Mouse (Mus musculus): ENCODE measurements at regions not wholly inside any gene's neighbourhood (a gene's known extent, or its start where the extent isn't known, plus 50 kb on each side); places are given as distances from the start of the nearest gene placed in this dataset.

- no peaks in the 10 kb centered on the region for H3K27me3 ChIP-seq (ENCODE audit: control insufficient read depth, insufficient read depth, low read length)
- ATAC-seq (ENCODE audit: insufficient read depth, low FRiP score, low TSS enrichment) (no peak), DNase-seq (ENCODE audit: low spot score) (no peak)
- H3K4me3 ChIP-seq (ENCODE audit: low read depth, low read length): no peak overlapping the region
- H3K4me1 ChIP-seq (ENCODE audit: control insufficient read depth, insufficient read depth, low read length): peaks cover 6% of the 10 kb centered on the region; the same call in 1 of the 2 replicates
- no peak overlapping the region for H3K27ac ChIP-seq (ENCODE audit: low read depth, low read length)
- H3K4me2 ChIP-seq (ENCODE audit: low read depth): no peak overlapping the region
- H3K9me3 ChIP-seq (ENCODE audit: control insufficient read depth, low read length): no peaks in the 10 kb centered on the region
- 64% methylated on average over 1 of the region's 1 CpGs for WGBS
- H3K36me3 ChIP-seq (ENCODE audit: control insufficient read depth, insufficient read depth, low read length): no peaks in the 10 kb centered on the region
- H3K9ac ChIP-seq (ENCODE audit: low read length): no peak overlapping the region
Observed at GRCm38 (mm10) chr12:50995664-50996063, 346.8 kb upstream of the Prkd1 start.

- H3K9me3 ChIP-seq (ENCODE audit: control insufficient read depth, low read length): no peaks in the 10 kb centered on the region
- WGBS: 67% methylated on average over 12 of the region's 12 CpGs
- no peaks in the 10 kb centered on the region for H3K4me1 ChIP-seq (ENCODE audit: control insufficient read depth, insufficient read depth, low read length)
- no peak for ATAC-seq (ENCODE audit: insufficient read depth, low FRiP score, low TSS enrichment)
- no peak overlapping the region for H3K9ac ChIP-seq (ENCODE audit: low read length)
- no peak for DNase-seq (ENCODE audit: low spot score)
- no peak overlapping the region for H3K4me2 ChIP-seq (ENCODE audit: low read depth)
- H3K27ac ChIP-seq (ENCODE audit: low read depth, low read length): no peak overlapping the region
- H3K27me3 ChIP-seq (ENCODE audit: control insufficient read depth, insufficient read depth, low read length): no peaks in the 10 kb centered on the region
- H3K4me3 ChIP-seq (ENCODE audit: low read depth, low read length): no peak overlapping the region
- no peaks in the 10 kb centered on the region for H3K36me3 ChIP-seq (ENCODE audit: control insufficient read depth, insufficient read depth, low read length)
Observed at GRCm38 (mm10) chr12:50989561-50990325, 340.8 kb upstream of the Prkd1 start.

- DNase-seq (ENCODE audit: low spot score) (no peak), ATAC-seq (ENCODE audit: insufficient read depth, low FRiP score, low TSS enrichment) (no peak)
- Histone ChIP-seq H3K27ac (ENCODE audit: low read depth, low read length) (no peak overlapping the region), H3K4me3 (ENCODE audit: low read depth, low read length) (no peak overlapping the region), H3K9ac (ENCODE audit: low read length) (no peak overlapping the region), H3K4me1 (ENCODE audit: control insufficient read depth, insufficient read depth, low read length) (no peaks in the 10 kb centered on the region), H3K4me2 (ENCODE audit: low read depth) (no peak overlapping the region), H3K9me3 (ENCODE audit: control insufficient read depth, low read length) (no peaks in the 10 kb centered on the region), H3K27me3 (ENCODE audit: control insufficient read depth, insufficient read depth, low read length) (no peaks in the 10 kb centered on the region), H3K36me3 (ENCODE audit: control insufficient read depth, insufficient read depth, low read length) (no peaks in the 10 kb centered on the region)
- 79% methylated on average over 5 of the region's 5 CpGs for WGBS
Observed at GRCm38 (mm10) chr12:50981318-50981717, 332.4 kb upstream of the Prkd1 start.

GRCm38 (mm10) chr12:50980800-50981199 lies 331.9 kb upstream of the Prkd1 start:
- H3K4me1 ChIP-seq (ENCODE audit: control insufficient read depth, insufficient read depth, low read length): no peaks in the 10 kb centered on the region
- no peak for DNase-seq (ENCODE audit: low spot score)
- no peak overlapping the region for H3K27ac ChIP-seq (ENCODE audit: low read depth, low read length)
- H3K4me3 ChIP-seq (ENCODE audit: low read depth, low read length): no peak overlapping the region
- H3K36me3 ChIP-seq (ENCODE audit: control insufficient read depth, insufficient read depth, low read length): no peaks in the 10 kb centered on the region
- 79% methylated on average over 4 of the region's 4 CpGs for WGBS
- H3K4me2 ChIP-seq (ENCODE audit: low read depth): no peak overlapping the region
- no peaks in the 10 kb centered on the region for H3K9me3 ChIP-seq (ENCODE audit: control insufficient read depth, low read length)
- no peak overlapping the region for H3K9ac ChIP-seq (ENCODE audit: low read length)
- no peaks in the 10 kb centered on the region for H3K27me3 ChIP-seq (ENCODE audit: control insufficient read depth, insufficient read depth, low read length)
- no peak for ATAC-seq (ENCODE audit: insufficient read depth, low FRiP score, low TSS enrichment)

- no peak for DNase-seq (ENCODE audit: low spot score)
- H3K36me3 ChIP-seq (ENCODE audit: control insufficient read depth, insufficient read depth, low read length): no peaks in the 10 kb centered on the region
- no peaks in the 10 kb centered on the region for H3K9me3 ChIP-seq (ENCODE audit: control insufficient read depth, low read length)
- no peak overlapping the region for H3K4me2 ChIP-seq (ENCODE audit: low read depth)
- 78% methylated on average over 1 of the region's 1 CpGs for WGBS
- H3K27ac ChIP-seq (ENCODE audit: low read depth, low read length): no peak overlapping the region
- no peak overlapping the region for H3K9ac ChIP-seq (ENCODE audit: low read length)
- no peak overlapping the region for H3K4me3 ChIP-seq (ENCODE audit: low read depth, low read length)
- H3K4me1 ChIP-seq (ENCODE audit: control insufficient read depth, insufficient read depth, low read length): no peaks in the 10 kb centered on the region
- no peak for ATAC-seq (ENCODE audit: insufficient read depth, low FRiP score, low TSS enrichment)
- no peaks in the 10 kb centered on the region for H3K27me3 ChIP-seq (ENCODE audit: control insufficient read depth, insufficient read depth, low read length)
Observed at GRCm38 (mm10) chr12:50970759-50971122, 321.8 kb upstream of the Prkd1 start.

- no peaks in the 10 kb centered on the region for H3K9me3 ChIP-seq (ENCODE audit: control insufficient read depth, low read length)
- no peak overlapping the region for H3K9ac ChIP-seq (ENCODE audit: low read length)
- no peak overlapping the region for H3K4me3 ChIP-seq (ENCODE audit: low read depth, low read length)
- 78% methylated on average over 4 of the region's 4 CpGs for WGBS
- no peaks in the 10 kb centered on the region for H3K36me3 ChIP-seq (ENCODE audit: control insufficient read depth, insufficient read depth, low read length)
- H3K27me3 ChIP-seq (ENCODE audit: control insufficient read depth, insufficient read depth, low read length): no peaks in the 10 kb centered on the region
- no peaks in the 10 kb centered on the region for H3K4me1 ChIP-seq (ENCODE audit: control insufficient read depth, insufficient read depth, low read length)
- DNase-seq (ENCODE audit: low spot score): no peak
- H3K4me2 ChIP-seq (ENCODE audit: low read depth): no peak overlapping the region
- ATAC-seq (ENCODE audit: insufficient read depth, low FRiP score, low TSS enrichment): no peak
- no peak overlapping the region for H3K27ac ChIP-seq (ENCODE audit: low read depth, low read length)
Observed at GRCm38 (mm10) chr12:50969887-50970758, 321.2 kb upstream of the Prkd1 start.

GRCm38 (mm10) chr12:50969402-50969801 lies 320.5 kb upstream of the Prkd1 start:
- no peaks in the 10 kb centered on the region for H3K36me3 ChIP-seq (ENCODE audit: control insufficient read depth, insufficient read depth, low read length)
- no peak overlapping the region for H3K4me3 ChIP-seq (ENCODE audit: low read depth, low read length)
- ATAC-seq (ENCODE audit: insufficient read depth, low FRiP score, low TSS enrichment) (no peak), DNase-seq (ENCODE audit: low spot score) (peak; percentile 16)
- no peaks in the 10 kb centered on the region for H3K9me3 ChIP-seq (ENCODE audit: control insufficient read depth, low read length)
- no peak overlapping the region for H3K9ac ChIP-seq (ENCODE audit: low read length)
- no peak overlapping the region for H3K27ac ChIP-seq (ENCODE audit: low read depth, low read length)
- H3K27me3 ChIP-seq (ENCODE audit: control insufficient read depth, insufficient read depth, low read length): no peaks in the 10 kb centered on the region
- H3K4me2 ChIP-seq (ENCODE audit: low read depth): no peak overlapping the region
- 54% methylated on average over 3 of the region's 3 CpGs for WGBS
- no peaks in the 10 kb centered on the region for H3K4me1 ChIP-seq (ENCODE audit: control insufficient read depth, insufficient read depth, low read length)

- H3K27ac ChIP-seq (ENCODE audit: low read depth, low read length): no peak overlapping the region
- H3K4me1 ChIP-seq (ENCODE audit: control insufficient read depth, insufficient read depth, low read length): no peaks in the 10 kb centered on the region
- H3K9ac ChIP-seq (ENCODE audit: low read length): no peak overlapping the region
- H3K9me3 ChIP-seq (ENCODE audit: control insufficient read depth, low read length): no peaks in the 10 kb centered on the region
- no peak overlapping the region for H3K4me2 ChIP-seq (ENCODE audit: low read depth)
- no peaks in the 10 kb centered on the region for H3K36me3 ChIP-seq (ENCODE audit: control insufficient read depth, insufficient read depth, low read length)
- no peak for DNase-seq (ENCODE audit: low spot score)
- 50% methylated on average over 5 of the region's 5 CpGs for WGBS
- no peaks in the 10 kb centered on the region for H3K27me3 ChIP-seq (ENCODE audit: control insufficient read depth, insufficient read depth, low read length)
- ATAC-seq (ENCODE audit: insufficient read depth, low FRiP score, low TSS enrichment): no peak
- H3K4me3 ChIP-seq (ENCODE audit: low read depth, low read length): no peak overlapping the region
Observed at GRCm38 (mm10) chr12:50967168-50967810, 318.4 kb upstream of the Prkd1 start.

All from neural tube, embryonic 11.5 days (tissue).